Mouse (Mus musculus): ENCODE measurements around the gene Mcam. TPM values are rescaled to one million over a fixed set of nuclear protein-coding genes. Genes with fewer than 3 reads are reported as not detected.
"Not testable (repeated sequence)": the region's sequence is repeated elsewhere in the genome, so short reads cannot be mapped to it uniquely, and the experiment has no call there.

Gene Mcam
- total RNA-seq, 2 experiments from 2014 or later, result 147 to 156 TPM

- DNase-seq, result no peak
- intact Hi-C loops (cut with DNase I), result loop anchor here (2.0 to 5.0 kb wide), 2 partner anchors 42 to 121 kb away; partner anchors contain the start of gene Usp2
Observed at GRCm38 (mm10) chr9:44108269-44109055, 25.8 kb upstream of the Mcam start.

GRCm38 (mm10) chr9:44109360-44110095 is 24.7 kb upstream of the Mcam start:
- intact Hi-C loops (cut with DNase I), result loop anchor here (2.0 to 5.0 kb wide), 2 partner anchors 43 to 122 kb away; partner anchors contain the start of gene Usp2
- DNase-seq, result peak; percentile 78 to 88

DNA sequence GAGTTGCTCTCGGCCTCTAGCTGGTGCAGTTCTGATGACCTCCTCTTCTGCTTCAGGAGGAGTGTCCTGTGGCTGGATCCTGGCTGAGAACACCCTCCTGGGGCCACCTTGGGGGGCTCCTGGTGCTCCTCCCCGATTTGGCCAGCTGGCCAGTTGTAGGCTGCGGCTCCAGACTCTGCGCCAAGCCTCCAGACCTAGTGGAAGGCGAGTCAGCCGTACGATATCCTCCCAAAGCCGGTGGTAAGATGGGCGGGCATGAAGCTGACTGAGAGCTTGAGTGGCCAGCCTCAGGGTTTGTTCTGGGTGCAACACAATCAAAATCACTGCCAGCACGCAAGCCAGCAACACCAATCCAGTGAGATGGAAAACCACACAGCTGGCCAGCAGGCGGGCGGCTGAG is 22.4 kb upstream of the Mcam start:
- intact Hi-C loops (cut with DNase I); DNase-seq: not testable (repeated sequence)

DNA sequence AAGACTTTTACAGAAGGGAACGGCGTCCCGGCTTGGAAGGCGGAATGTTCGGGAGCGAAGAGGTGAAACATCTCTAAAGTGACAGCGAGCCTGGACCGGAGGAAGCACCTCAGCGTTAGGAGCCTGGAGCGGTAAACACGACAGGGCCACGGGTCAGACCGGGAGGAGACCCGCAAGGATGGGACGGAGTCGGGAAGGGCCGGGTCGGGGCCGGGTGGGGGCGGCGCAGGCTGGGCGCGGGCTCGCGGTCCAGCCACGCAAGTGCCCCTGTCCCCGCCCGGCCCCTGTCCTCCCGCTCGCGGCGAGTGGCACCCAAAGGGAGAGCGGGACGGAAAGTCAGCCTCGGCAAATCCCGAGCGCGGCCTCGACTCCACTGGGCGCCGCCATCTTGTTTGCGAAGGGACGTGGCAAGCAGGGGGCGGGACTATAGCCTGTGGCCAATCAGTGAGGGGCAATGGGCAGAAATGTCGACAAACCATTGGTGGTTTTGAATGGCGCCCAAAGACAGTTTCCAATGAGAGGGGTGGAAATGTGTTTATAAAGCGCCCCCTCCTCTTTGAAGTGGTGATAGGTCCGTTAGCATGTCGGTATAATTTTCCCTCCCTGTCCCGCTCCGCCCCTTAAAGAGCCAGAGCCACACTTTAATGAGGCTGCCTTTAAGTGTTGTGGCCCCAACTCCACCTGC is 21.0 kb upstream of the Mcam start, which contains the start of the genes Gm49380 and Rnf26:
Gm49380 (minus strand) TSS at position 396 of the 685 bp plus-strand sequence.
Rnf26 (minus strand) TSS at position 413 of the 685 bp plus-strand sequence.
- intact Hi-C loops (cut with DNase I), result no loop called here
- peak; percentile 98 for DNase-seq

DNA sequence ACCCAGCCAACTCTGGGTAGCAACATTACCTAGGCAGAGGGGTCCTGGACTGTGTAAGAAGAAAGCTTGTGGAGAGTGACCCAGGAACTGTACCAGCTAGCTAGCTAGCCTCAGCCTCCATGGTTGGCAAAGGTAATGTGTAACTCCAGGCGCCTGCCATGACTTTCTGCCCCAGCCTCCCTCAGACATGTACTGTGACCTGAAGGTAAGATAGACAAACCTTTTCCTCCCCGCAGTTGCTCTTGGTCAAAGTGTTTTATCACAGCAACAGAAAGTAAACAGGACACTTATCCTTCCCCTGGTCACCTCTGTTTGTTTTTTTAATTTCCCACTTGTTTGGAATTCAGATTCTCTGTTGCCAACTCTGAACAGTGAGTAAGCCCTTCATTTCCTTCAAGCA is 19.8 kb upstream of the Mcam start:
- intact Hi-C loops (cut with DNase I), result no loop called here
- no peak for DNase-seq

GRCm38 (mm10) chr9:44115599-44115998 is 18.7 kb upstream of the Mcam start:
- DNase-seq, result no peak
- intact Hi-C loops (cut with DNase I), result no loop called here

- no peak for DNase-seq
- intact Hi-C loops (cut with DNase I), result no loop called here
Observed at GRCm38 (mm10) chr9:44116182-44116581, 18.1 kb upstream of the Mcam start.

DNA sequence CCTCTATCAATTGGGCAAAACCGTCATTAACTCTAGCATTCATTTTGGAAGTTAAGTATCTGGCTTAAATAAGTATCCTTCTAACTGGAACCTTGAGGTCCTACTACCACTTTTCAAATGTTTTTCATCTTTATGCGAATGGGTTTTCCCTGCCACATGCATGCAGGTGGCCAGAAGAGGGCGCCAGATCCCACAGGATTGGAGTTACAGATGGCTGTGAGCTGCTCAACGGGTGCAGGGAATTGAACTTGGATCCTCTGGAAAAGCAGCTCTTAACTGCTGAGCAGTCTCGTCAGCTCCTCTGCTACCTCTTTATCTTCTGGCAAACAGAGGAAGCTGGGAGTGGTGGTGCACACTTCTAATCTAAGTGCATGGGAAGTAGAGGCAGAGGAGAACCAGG is 15.3 kb upstream of the Mcam start:
- no peak for DNase-seq
- intact Hi-C loops (cut with DNase I), result no loop called here

- intact Hi-C loops (cut with DNase I), result no loop called here
Observed at GRCm38 (mm10) chr9:44119948-44120465, 14.3 kb upstream of the Mcam start.

GRCm38 (mm10) chr9:44124317-44124716 is 10.0 kb upstream of the Mcam start:
- DNase-seq, result no peak
- intact Hi-C loops (cut with DNase I), result no loop called here

More at GRCm38 (mm10) chr9:44119948-44120465, 14.3 kb upstream of the Mcam start:
- no peak for DNase-seq

DNA sequence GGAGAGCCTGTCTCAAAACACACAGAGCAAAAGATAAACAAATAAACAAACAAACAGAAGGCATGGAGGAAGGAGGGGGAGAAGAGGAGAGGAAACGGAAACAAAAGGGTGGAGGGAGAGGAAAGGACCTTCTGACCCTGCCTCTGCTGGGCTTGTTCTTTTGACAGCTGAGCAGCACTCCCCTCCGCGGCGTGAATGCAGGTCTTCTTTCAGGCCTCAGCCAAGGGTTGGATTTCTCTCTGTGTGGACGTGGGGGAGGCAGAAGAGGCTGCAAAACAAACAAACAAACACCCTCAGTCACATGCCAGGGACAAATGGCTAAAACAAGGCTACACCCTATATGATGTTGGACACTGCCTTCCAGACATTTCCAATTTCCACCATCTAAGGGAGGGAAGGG is 9.2 kb upstream of the Mcam start:
- intact Hi-C loops (cut with DNase I), result loop anchor here (5.0 kb wide), 2 partner anchors 57 to 267 kb away; no protein-coding TSS in a partner anchor

GRCm38 (mm10) chr9:44125546-44126428 is 8.5 kb upstream of the Mcam start:
- intact Hi-C loops (cut with DNase I), result loop anchor here (1.0 to 5.0 kb wide), 3 partner anchors 57 to 267 kb away; no protein-coding TSS in a partner anchor

More for the DNA sequence above, 9.2 kb upstream of the Mcam start:
- no peak for DNase-seq

DNA sequence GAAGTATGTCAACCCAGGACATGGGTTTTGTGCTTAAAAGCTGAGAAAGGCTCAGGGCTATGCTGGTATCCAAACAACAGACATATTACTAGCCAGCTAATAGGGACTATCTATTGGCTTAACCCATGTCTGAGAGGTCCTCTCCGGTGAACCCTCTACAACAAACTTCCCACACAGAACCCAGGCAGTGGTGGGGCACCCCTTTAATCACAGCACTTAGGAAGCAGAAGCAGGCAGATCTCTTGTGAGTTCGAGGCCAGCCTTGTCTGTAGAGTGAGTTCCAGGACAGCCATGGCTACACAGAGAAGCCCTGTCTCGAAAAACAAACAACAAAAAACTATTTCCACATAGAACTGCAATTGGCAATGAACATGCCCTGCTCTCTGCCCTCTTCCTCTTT is 7.5 kb upstream of the Mcam start:
- DNase-seq, result no peak
- intact Hi-C loops (cut with DNase I), result loop anchor here (1.0 to 5.0 kb wide), 3 partner anchors 56 to 266 kb away; no protein-coding TSS in a partner anchor

More at GRCm38 (mm10) chr9:44125546-44126428, 8.5 kb upstream of the Mcam start:
- DNase-seq, result peak; percentile 90 to 95

DNA sequence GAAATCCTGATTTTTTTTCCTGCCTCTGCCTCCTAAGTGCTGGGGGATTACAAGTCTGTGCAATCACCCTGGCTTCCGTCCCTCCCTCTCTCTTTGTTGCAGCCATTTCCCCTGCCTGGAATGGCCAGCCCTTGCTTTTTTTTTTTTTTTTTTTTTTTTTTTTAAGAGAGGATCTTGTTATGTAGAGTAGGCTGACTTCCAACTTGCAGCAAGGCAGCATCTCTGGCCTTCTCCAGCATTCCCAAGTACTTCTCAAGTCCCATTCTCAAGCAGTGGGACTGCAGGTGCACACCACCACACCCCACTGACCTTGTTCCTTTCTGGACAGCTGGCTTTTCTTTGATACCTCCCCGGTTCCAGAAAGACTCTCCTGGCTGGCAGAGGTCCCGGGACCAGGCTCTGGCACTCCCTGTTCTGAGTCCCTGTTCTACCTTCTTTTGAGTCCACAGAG is 6.9 kb upstream of the Mcam start:
- intact Hi-C loops (cut with DNase I), result loop anchor here (5.0 kb wide), 2 partner anchors 55 to 265 kb away; no protein-coding TSS in a partner anchor
- DNase-seq, result no peak

DNA sequence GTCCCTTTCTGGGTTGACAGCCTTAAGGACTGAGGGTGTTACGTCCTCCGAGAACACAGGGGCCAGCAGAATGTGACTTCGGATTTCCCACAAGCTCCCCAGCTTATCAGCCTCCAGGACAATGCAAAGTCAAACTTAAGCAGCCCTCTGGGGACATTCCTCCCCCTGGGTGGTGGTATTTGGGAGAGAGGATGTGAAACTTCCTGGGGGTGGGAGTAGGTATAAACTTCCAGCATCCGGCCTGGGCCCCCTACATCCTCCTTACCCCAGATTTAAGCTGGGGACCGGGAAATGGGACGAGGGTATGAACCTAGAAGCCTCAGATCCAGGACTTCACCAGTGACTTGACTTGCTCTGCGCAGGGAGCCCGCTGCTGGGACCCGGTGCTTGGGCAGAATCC is 4.6 kb upstream of the Mcam start:
- intact Hi-C loops (cut with DNase I), result loop anchor here (5.0 kb wide), 2 partner anchors 53 to 263 kb away; no protein-coding TSS in a partner anchor
- DNase-seq, result no peak

GRCm38 (mm10) chr9:44130034-44130433 is 4.2 kb upstream of the Mcam start:
- intact Hi-C loops (cut with DNase I), result no loop called here
- peak; percentile 87 to 88 for DNase-seq

- DNase-seq, result peak; percentile 72 to 75
- intact Hi-C loops (cut with DNase I), result no loop called here
Observed at GRCm38 (mm10) chr9:44130581-44131275, 3.5 kb upstream of the Mcam start.

DNA sequence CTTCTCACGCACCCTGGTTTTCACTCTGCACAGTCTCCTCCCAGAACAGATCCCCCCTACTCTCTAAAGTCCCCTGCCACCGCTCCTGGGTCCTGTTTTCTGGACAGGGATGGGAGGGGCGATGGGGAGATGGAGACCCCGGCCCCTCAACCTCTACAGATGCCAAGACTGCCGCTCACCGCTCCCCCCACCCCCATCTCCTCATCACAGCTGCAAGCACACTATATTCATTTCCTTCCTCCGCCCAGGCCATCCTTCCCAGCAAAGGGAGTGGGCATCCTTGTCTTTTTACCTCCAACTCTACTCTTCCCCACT is 3.0 kb upstream of the Mcam start:
- DNase-seq, result no peak

GRCm38 (mm10) chr9:44132200-44132599 is 2.1 kb upstream of the Mcam start:
- intact Hi-C loops (cut with DNase I), result no loop called here
- DNase-seq, result no peak

More for the DNA sequence above, 3.0 kb upstream of the Mcam start:
- intact Hi-C loops (cut with DNase I), result no loop called here

All from heart, postnatal 10 days (tissue).